Mouse (Mus musculus): ENCODE results near the gene Ttll6. TPM values are rescaled to one million over a fixed set of nuclear protein-coding genes. Genes with fewer than 3 reads are reported as not detected.
"Not testable (repeated sequence)": the region's sequence is repeated elsewhere in the genome, so short reads cannot be mapped to it uniquely, and the experiment has no call there.

The Ttll6 gene
- not detected for total RNA-seq (2021)
- long read RNA-seq, experiment 1, result 0 reads
- long read RNA-seq, experiment 2, result 0 reads

DNA sequence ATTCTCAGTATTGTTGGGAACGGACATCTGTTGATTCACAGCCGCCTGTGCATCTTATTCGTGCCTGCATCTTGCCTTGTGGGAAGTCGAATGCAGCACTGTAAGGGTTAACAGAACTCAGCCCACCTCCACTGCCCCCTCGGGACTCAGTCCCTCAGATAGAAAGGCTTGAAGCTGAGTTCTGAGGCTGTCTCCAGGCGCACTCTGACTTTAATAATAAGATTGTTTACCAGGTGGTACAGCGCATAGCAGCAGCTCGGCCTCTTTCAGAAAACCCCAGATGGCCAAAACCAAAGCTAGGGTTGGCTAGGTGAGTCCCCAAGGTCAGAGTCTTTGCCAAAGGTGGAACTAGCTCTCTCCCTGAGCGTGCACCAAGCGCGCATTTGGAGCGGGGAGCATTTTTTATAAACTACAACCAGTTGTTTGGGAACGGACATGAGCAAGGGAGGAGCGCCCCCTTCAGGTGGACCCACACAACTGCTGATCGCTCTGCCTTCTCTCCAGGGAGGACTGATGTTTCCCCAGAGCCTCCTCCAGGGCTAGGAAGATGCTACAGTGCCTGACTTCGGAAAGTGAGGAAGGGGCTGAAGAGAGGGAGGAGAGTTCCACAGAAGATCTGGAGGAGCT is at the start of gene Ttll6:
Gene Ttll6 (plus strand): TSS at position 548 of the 627 bp plus-strand sequence.
- peak in 1 of 2 experiments; percentile 50 for DNase-seq (ENCODE audit: low spot score in 2 of 2)

DNA sequence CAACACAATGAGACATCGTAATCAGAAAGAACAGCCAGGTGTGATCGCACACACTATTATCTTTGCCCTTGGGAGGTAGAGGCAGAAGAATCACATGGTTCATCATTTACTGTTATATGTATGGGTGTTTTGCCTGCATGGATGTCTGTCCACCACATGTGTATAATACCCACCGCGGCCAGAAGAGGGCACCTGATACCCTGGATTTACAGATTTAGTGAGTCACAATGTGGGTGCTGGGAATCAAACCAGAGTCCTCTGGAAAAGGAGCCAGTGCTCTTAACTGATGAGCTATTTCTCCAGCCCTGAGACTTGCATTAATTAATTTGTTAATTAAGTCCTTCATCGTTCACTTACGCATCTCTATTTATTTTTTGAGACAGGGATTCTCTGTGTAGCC is 45.6 kb upstream of the Ttll6 start:
- DNase-seq (ENCODE audit: low spot score in 2 of 2), result no peak

GRCm38 (mm10) chr11:96091073-96091472 is 42.5 kb upstream of the Ttll6 start:
- no peak for DNase-seq (ENCODE audit: low spot score in 2 of 2)

GRCm38 (mm10) chr11:96092674-96093291 is 40.8 kb upstream of the Ttll6 start:
- no peak for DNase-seq (ENCODE audit: low spot score in 2 of 2)

DNA sequence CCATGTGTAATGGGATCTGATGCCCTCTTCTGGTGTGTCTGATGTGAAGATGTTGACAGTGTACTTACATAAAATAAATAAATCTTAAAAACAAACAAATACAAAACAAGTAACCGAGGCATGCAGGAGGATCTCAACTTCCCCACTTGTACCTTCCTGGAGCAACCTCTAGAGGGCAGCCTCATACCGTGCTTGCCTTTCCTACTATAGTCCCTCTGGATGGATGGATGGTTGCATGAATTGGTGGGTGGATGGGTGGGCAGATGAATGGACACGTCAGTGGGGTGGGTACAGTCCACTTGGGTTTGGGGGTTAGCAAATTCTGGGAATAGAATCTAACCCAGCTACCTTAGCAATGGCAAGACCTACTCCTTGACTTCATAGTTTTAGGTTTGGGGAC is 40.2 kb upstream of the Ttll6 start:
- peak in 1 of 2 experiments; percentile 39 for DNase-seq (ENCODE audit: low spot score in 2 of 2)

DNA sequence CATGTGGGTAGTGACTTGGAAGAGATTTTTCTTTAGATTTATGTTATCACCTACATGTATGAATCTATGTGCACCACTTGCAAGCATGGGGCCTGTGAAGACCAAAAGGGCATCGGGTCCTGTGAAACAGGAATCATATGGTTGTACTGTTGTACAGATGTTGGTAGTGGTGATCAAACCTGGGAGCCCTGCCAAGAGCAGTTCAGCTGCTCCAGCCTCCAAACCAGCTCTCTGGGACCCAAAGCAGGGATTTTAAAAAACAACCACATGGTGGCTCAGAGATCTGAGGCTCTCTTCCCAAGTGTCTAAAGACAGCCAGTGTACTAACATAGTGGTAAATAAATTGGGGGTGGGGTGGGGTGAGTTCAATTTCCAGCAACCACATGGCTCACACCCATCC is 25.2 kb upstream of the Ttll6 start:
- DNase-seq (ENCODE audit: low spot score in 2 of 2), result no peak

DNA sequence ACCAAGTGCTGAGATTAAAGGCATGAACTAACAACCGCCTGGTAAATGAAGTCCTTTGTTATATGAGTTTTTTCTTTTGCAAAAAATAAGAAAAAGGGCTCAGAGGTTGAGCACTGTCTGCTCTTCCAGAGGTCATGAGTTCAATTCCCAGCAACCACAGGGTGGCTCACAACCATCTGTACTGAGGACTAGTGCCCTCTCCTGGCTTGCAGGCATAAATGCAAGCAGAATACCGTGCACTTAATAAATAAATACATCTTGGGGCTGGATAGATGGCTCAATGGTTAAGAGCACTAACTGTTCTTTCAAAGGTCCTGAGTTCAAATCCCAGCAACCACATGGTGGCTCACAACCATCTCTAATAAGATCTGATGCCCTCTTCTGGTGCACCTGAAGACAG is 22.6 kb upstream of the Ttll6 start:
- DNase-seq (ENCODE audit: low spot score in 2 of 2), result not testable (repeated sequence)

DNA sequence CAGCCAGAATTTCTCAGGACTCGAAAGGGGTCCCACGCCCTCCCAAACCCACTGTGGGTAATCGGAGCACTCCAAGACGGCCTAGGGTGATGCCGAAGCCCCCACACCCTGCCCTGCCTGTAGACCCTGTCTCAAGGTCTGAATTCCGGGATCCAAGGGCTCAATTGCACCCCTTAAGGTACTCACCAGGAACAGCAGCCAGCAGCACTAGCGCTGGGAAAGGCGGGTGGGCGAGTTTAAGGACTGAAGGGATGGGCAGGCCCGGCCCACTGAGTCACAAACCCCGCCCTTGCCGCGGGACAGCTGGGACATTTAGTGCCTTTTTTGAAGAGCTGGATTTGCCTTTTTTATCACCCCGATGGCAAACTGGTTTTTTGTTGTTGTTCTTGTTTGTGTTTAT is 21.8 kb upstream of the Ttll6 start, which contains the start of gene Calcoco2:
Gene Calcoco2 (minus strand): TSS at position 214 of the 400 bp plus-strand sequence.
- no peak for DNase-seq (ENCODE audit: low spot score in 2 of 2)

DNA sequence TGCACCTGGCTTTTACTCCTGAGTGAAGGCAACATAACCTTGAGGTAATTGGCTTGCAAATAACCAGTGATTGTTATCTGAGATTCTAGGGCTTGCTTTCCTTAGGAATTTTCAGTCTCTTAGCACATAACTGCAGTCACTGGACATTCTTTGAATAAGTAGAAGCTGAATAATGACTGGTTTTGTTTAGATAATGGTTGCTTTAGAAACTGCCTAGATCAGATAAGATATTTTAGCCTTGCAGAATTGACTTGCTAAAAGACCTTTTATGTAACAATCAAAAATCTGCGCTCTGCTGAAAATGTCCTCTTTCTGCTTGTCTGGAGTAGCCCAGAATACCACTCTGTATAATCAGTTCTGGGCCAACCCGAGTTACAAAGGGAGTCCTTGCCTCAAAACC is 19.5 kb upstream of the Ttll6 start:
- DNase-seq (ENCODE audit: low spot score in 2 of 2), result no peak

DNA sequence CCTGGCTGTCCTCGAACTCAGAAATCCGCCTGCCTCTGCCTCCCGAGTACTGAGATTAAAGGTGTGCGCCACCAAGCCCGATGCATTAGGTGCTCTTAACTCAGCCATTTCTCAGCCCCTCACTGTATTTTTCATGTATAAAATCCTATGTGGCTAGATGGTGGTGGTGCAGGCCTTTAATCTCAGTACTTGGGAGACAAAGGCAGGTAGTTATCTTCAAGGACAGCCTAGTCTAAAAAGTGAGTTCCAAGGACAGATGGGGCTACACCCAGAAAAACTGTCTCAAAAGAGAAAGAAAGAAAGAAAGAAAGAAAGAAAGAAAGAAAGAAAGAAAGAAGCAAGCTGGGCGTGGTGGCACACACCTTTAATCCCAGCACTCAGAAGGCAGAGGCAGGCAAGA is 18.2 kb upstream of the Ttll6 start:
- DNase-seq (ENCODE audit: low spot score in 2 of 2), result no peak

GRCm38 (mm10) chr11:96116116-96116515 is 17.5 kb upstream of the Ttll6 start:
- no peak for DNase-seq (ENCODE audit: low spot score in 2 of 2)

- not testable (repeated sequence) for DNase-seq (ENCODE audit: low spot score in 2 of 2)
These were observed 16.7 kb upstream of the Ttll6 start for GRCm38 (mm10) chr11:96116925-96117324.

DNA sequence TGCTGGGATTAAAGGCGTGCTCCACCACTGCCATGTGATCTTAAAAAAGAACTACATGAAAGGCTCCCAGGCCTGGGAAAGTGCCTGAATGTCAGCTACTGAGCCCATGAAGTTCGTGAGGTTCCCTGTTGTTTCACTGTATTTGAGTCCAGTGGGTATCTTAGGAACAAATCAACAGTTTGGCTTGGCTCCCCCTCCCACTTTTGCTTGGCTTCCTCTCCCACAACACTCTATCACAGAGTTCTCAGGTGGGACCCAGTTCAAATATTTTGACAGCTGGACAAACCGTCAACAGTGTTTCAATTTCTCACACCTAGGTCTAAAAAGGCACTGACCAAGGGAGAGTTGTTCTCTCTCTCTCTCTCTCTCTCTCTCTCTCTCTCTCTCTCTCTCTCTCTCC is 14.2 kb upstream of the Ttll6 start:
- no peak for DNase-seq (ENCODE audit: low spot score in 2 of 2)

- not testable (repeated sequence) for DNase-seq (ENCODE audit: low spot score in 2 of 2)
These were observed 10.8 kb upstream of the Ttll6 start for GRCm38 (mm10) chr11:96122806-96123205.

DNA sequence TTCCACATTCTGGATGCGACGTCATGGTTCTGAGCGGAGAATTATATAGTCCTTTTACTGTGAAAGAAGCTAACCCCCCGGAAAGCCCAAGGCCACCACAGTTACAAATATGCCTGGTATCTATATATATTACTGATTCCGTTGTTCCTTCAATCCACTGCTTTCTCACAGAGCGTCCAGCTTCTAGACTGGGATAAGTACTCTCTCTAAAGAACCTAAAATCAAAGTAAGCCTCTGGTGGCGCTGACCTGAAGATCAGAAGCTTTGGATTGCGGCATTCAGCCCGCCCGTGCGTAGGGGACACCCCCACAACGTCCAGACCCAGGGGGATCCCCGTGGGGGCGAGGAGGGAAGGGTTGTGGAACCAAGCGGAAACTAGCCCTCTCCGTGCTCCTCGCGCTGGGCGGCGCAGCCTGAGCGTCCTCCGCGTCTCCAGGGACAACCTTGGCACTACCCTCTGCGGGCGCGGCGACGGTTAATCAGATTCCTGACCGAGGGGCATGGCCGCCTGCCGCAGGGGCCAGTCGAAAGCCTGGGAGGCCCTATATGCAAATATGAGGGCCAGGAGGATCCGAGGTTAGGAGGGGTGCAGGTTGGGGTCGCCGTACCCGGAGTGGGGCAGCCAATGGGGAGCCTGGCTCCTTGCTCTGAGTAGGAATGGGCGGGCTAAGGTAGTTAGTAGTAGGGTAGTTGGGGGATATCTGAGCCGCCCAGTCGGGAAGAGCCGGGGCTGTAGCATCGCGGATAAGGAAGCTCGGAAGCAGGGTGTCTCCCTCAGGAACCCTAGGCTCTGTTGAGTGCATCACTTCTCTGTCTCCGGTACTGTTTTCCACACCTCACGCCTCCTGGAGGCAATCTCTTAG is 9.3 kb upstream of the Ttll6 start:
- DNase-seq (ENCODE audit: low spot score in 2 of 2), result no peak

GRCm38 (mm10) chr11:96130606-96131005 is 3.0 kb upstream of the Ttll6 start:
- DNase-seq (ENCODE audit: low spot score in 2 of 2), result no peak

GRCm38 (mm10) chr11:96135847-96136246 is 2.3 kb downstream of the Ttll6 start:
- no peak for DNase-seq (ENCODE audit: low spot score in 2 of 2)

- DNase-seq (ENCODE audit: low spot score in 2 of 2), result no peak
These were observed 7.2 kb downstream of the Ttll6 start for GRCm38 (mm10) chr11:96140726-96141175.

DNA sequence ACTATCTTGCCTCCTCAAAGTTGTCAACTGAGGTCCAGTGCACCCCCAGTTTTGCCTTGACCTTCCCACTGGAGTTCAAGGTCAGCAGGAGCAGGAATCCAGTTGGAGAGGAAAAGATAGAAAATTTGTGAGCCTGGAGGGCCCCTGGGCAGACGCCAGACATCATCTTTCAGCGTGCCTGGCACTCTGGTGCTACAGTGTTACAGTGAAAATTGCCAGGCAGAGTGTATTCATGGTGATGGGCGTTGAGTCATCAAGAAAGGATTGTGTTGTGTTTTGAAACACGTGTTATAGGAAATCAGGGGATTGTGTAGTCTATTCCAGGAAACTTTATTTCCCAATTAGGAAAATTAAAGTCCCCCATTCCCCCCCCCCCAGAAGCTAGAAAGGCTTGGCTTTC is 10.2 kb downstream of the Ttll6 start:
- DNase-seq (ENCODE audit: low spot score in 2 of 2), result no peak

DNA sequence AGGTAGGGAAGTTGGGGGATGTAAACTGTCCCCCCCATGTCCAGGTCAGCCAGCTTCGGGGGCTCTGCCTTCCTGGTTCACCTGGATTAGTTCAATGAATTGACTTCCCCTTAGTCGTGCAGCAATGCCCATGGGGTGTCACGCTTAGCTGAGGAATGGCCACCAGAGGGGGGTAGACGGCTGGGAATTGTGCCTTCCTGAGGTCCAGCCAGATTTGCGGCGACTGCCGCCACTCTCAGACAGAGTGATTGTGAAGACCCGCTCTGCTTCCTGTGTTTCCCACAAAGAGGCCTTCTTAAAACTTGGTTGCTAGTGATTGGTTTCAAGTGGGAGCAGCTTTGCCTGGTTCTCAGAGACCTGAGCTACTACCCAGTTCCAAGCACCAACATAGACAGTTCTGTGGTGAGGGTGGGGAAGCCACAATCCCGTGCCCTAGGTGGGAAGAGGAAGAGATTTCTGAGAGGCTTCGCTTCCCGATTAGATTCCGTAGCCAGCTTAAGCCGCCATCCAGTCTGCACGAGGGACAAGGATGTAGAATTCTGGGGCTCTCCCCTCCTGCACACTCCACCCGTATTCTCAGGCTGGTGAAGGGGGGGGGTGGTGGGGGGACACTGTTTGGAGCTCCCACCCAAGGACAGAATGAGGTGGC is 12.2 kb downstream of the Ttll6 start:
- peak; percentile 48 to 72 for DNase-seq (ENCODE audit: low spot score in 2 of 2)

GRCm38 (mm10) chr11:96147471-96147870 is 13.9 kb downstream of the Ttll6 start:
- no peak for DNase-seq (ENCODE audit: low spot score in 2 of 2)

Data from gastrocnemius, postnatal 4 days (tissue).